Mouse (Mus musculus) small intestine, adult 2 months (tissue): ENCODE measurements at regions not wholly inside any gene's neighbourhood (a gene's known extent, or its start where the extent isn't known, plus 50 kb on each side); places are given as distances from the start of the nearest gene placed in this dataset.

Experiments
- CTCF ChIP-seq: fragments of 200-500 bp; IDR thresholded peaks from 2 replicates; pipeline ENCODE4 v1.5.1; 2012; ENCODE audit warnings: low read depth, mild to moderate bottlenecking, control low read depth, inconsistent platforms, low read length, moderate library complexity, mixed read lengths; ENCODE audit not compliant: insufficient replicate concordance, insufficient read length; ENCODE audit errors: extremely low read depth
- POLR2A ChIP-seq: fragments of 200-500 bp; IDR thresholded peaks from 2 replicates; pipeline ENCODE4 v1.6.1; 2012; ENCODE audit warnings: low read depth, mild to moderate bottlenecking, control low read depth, inconsistent platforms, low read length, moderate library complexity

GRCm38 (mm10) chr10:117566204-117566603, 63.1 kb upstream of the Cpm start:
- TF ChIP-seq CTCF = peak; percentile 42; the same call in 1 of the 2 replicates
- no peak for TF ChIP-seq POLR2A
